Mouse (Mus musculus) hindbrain, embryonic 12.5 days (tissue): ENCODE measurements at regions not wholly inside any gene's neighbourhood (a gene's known extent, or its start where the extent isn't known, plus 50 kb on each side); places are given as distances from the start of the nearest gene placed in this dataset.

ENCODE experiments used
- ATAC-seq: fragments of 200-750 bp; cut with Nextera tagmentation; 2 replicates; pipeline ENCODE4 v1.8.0; 2017; ENCODE audit warnings: moderate TSS enrichment; ENCODE audit not compliant: low FRiP score
- H3K27ac ChIP-seq: fragments of 300-500 bp; sonication (generic); 2 replicates; pipeline ENCODE4 v1.5.1; 2016; ENCODE audit warnings: mild to moderate bottlenecking
- H3K27me3 ChIP-seq: fragments of 300-500 bp; sonication (generic); 2 replicates; pipeline ENCODE4 v1.6.1; 2016; ENCODE audit warnings: mild to moderate bottlenecking
- H3K36me3 ChIP-seq: fragments of 300-500 bp; sonication (generic); 2 replicates; pipeline ENCODE4 v1.6.1; 2016; ENCODE audit warnings: mild to moderate bottlenecking
- H3K4me1 ChIP-seq: fragments of 300-500 bp; sonication (generic); 2 replicates; pipeline ENCODE4 v1.6.1; 2016
- H3K4me2 ChIP-seq: fragments of 300-500 bp; sonication (generic); replicated peaks from 2 replicates; pipeline ENCODE4 v1.6.1; 2016; ENCODE audit warnings: mild to moderate bottlenecking
- H3K4me3 ChIP-seq: fragments of 300-500 bp; sonication (generic); 2 replicates; pipeline ENCODE4 v1.5.1; 2016; ENCODE audit warnings: mild to moderate bottlenecking
- H3K9ac ChIP-seq: fragments of 300-500 bp; sonication (generic); 2 replicates; pipeline ENCODE4 v1.6.1; 2016; ENCODE audit warnings: mild to moderate bottlenecking, moderate library complexity
- H3K9me3 ChIP-seq: fragments of 300-500 bp; sonication (generic); replicated peaks from 2 replicates; pipeline ENCODE4 v1.6.1; 2016; ENCODE audit warnings: mild to moderate bottlenecking
- WGBS: fragments of 180-500 bp; shearing (Covaris S2); methylation state at CpG from one replicate; pipeline ENCODE4 v1.1.7; 2016; 5-methylcytosine and 5-hydroxymethylcytosine counted together

- ATAC-seq: no peak
- Histone ChIP-seq H3K4me1 (peaks cover 8% of the 10 kb centered on the region; the same call in 1 of the 2 replicates), H3K27ac (no peak overlapping the region), H3K9me3 (no peaks in the 10 kb centered on the region), H3K27me3 (no peaks in the 10 kb centered on the region), H3K4me3 (no peak overlapping the region), H3K4me2 (no peak overlapping the region), H3K36me3 (no peaks in the 10 kb centered on the region), H3K9ac (no peak overlapping the region)
- 93% methylated on average over 10 of the region's 10 CpGs for WGBS
Observed at GRCm38 (mm10) chr13:112183996-112184395, 104.3 kb upstream of the Ankrd55 start.

GRCm38 (mm10) chr13:112185116-112185515, 103.1 kb upstream of the Ankrd55 start:
- no peak for ATAC-seq
- H3K9ac ChIP-seq: no peak overlapping the region
- no peaks in the 10 kb centered on the region for H3K27me3 ChIP-seq
- H3K4me1 ChIP-seq: peaks cover 8% of the 10 kb centered on the region; the same call in 1 of the 2 replicates
- H3K4me2 ChIP-seq: peak overlapping the region; percentile 30
- no peaks in the 10 kb centered on the region for H3K9me3 ChIP-seq
- H3K36me3 ChIP-seq: no peaks in the 10 kb centered on the region
- no peak overlapping the region for H3K27ac ChIP-seq
- no peak overlapping the region for H3K4me3 ChIP-seq
- WGBS: 33% methylated on average over 9 of the region's 12 CpGs

DNA sequence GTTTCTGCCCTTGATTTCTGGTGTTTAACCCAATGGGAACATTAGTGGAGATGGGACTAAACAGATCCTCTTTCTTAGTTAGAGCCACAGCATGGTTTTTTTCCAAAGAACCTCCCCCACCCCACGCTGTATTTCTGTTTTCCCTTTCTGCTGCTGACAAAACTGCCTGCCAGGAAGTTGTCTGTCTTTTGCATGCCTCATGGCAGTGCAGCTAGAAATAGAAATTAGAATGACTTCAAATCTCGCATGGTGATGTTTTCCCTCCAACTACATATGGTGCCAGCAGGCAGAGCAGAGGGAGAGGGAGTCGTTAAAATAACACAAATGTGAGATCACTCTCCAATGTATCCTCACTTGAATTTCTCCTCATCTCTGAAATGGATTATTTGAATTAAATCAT, 101.0 kb upstream of the Ankrd55 start:
- no peaks in the 10 kb centered on the region for H3K36me3 ChIP-seq
- H3K9me3 ChIP-seq: no peaks in the 10 kb centered on the region
- no peak overlapping the region for H3K27ac ChIP-seq
- no peaks in the 10 kb centered on the region for H3K27me3 ChIP-seq
- H3K4me3 ChIP-seq: no peak overlapping the region
- no peak overlapping the region for H3K4me2 ChIP-seq
- no peak for ATAC-seq
- 61% methylated on average over 3 of the region's 3 CpGs for WGBS
- H3K9ac ChIP-seq: no peak overlapping the region
- peaks cover 10% of the 10 kb centered on the region; the same call in 1 of the 2 replicates for H3K4me1 ChIP-seq

DNA sequence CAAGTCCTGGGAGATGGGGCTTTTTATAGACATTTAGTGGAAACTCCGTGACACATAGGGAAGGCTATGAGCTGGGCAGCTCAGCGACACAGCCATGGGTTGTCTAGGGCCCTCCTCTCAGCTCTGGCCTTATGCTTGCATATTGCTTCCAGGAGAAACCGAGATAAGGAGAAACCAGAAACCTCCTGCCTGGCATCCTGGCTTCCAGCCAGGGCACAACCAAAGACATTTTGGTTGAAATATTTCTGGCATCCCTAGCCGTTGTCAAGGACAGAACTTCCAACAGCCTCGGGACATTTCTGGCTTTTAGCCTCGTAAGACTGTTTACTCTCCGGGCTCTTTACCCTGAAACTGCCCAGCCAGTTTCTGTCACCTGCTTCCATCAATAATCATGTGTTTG, 99.9 kb upstream of the Ankrd55 start:
- no peak overlapping the region for H3K27ac ChIP-seq
- peaks cover 13% of the 10 kb centered on the region; the same call in 1 of the 2 replicates for H3K4me1 ChIP-seq
- no peaks in the 10 kb centered on the region for H3K9me3 ChIP-seq
- WGBS: 83% methylated on average over 7 of the region's 7 CpGs
- H3K4me3 ChIP-seq: no peak overlapping the region
- H3K36me3 ChIP-seq: no peaks in the 10 kb centered on the region
- no peak overlapping the region for H3K4me2 ChIP-seq
- ATAC-seq: no peak
- H3K27me3 ChIP-seq: no peaks in the 10 kb centered on the region
- H3K9ac ChIP-seq: no peak overlapping the region

GRCm38 (mm10) chr13:112188741-112189476, 99.3 kb upstream of the Ankrd55 start:
- Histone ChIP-seq H3K4me1 (peaks cover 13% of the 10 kb centered on the region; the same call in 1 of the 2 replicates), H3K4me3 (no peak overlapping the region), H3K27me3 (no peaks in the 10 kb centered on the region), H3K36me3 (no peaks in the 10 kb centered on the region), H3K9ac (no peak overlapping the region), H3K27ac (no peak overlapping the region), H3K4me2 (no peak overlapping the region), H3K9me3 (no peaks in the 10 kb centered on the region)
- WGBS: 90% methylated on average over 18 of the region's 18 CpGs
- no peak for ATAC-seq

GRCm38 (mm10) chr13:112189605-112190004, 98.6 kb upstream of the Ankrd55 start:
- H3K9ac ChIP-seq: no peak overlapping the region
- no peak overlapping the region for H3K27ac ChIP-seq
- no peak overlapping the region for H3K4me2 ChIP-seq
- no peaks in the 10 kb centered on the region for H3K27me3 ChIP-seq
- 55% methylated on average over 5 of the region's 5 CpGs for WGBS
- ATAC-seq: no peak
- H3K9me3 ChIP-seq: no peaks in the 10 kb centered on the region
- H3K4me1 ChIP-seq: peaks cover 13% of the 10 kb centered on the region; the same call in 1 of the 2 replicates
- H3K36me3 ChIP-seq: no peaks in the 10 kb centered on the region
- H3K4me3 ChIP-seq: no peak overlapping the region

- no peaks in the 10 kb centered on the region for H3K9me3 ChIP-seq
- no peak overlapping the region for H3K4me2 ChIP-seq
- no peak overlapping the region for H3K4me3 ChIP-seq
- H3K27ac ChIP-seq: no peak overlapping the region
- ATAC-seq: no peak
- 39% methylated on average over 9 of the region's 9 CpGs for WGBS
- H3K4me1 ChIP-seq: peaks cover 15% of the 10 kb centered on the region
- no peak overlapping the region for H3K9ac ChIP-seq
- H3K27me3 ChIP-seq: no peaks in the 10 kb centered on the region
- H3K36me3 ChIP-seq: no peaks in the 10 kb centered on the region
Observed at GRCm38 (mm10) chr13:112192192-112192905, 95.9 kb upstream of the Ankrd55 start.

- Histone ChIP-seq H3K4me3 (no peak overlapping the region), H3K9me3 (no peaks in the 10 kb centered on the region), H3K27ac (no peak overlapping the region), H3K27me3 (no peaks in the 10 kb centered on the region), H3K4me2 (no peak overlapping the region), H3K4me1 (peaks cover 21% of the 10 kb centered on the region), H3K36me3 (no peaks in the 10 kb centered on the region), H3K9ac (no peak overlapping the region)
- ATAC-seq: no peak
- 72% methylated on average over 5 of the region's 5 CpGs for WGBS
Observed at GRCm38 (mm10) chr13:112193676-112194075, 94.6 kb upstream of the Ankrd55 start.

DNA sequence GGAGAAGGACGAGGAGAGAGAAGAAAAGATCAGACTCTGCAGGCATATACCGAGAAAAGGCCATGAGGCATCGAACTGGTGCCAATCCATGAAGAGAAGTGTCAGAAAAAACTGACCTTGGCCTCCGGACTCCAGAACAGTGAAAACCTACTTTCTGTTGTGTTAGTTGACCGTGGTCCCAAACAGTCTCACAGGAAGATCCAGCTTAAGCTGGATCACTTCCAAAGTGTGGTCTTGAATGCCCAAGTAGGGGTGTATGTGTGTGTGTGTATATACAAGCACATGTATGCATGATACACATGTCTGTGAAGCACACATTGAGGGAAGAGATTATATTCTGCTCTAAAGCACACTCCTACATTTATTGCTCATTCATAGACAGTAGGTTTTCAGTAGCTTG, 93.3 kb upstream of the Ankrd55 start:
- H3K9ac ChIP-seq: no peak overlapping the region
- WGBS: 79% methylated on average over 5 of the region's 5 CpGs

GRCm38 (mm10) chr13:112196789-112197188, 91.5 kb upstream of the Ankrd55 start:
- Histone ChIP-seq H3K9ac (no peak overlapping the region), H3K36me3 (no peaks in the 10 kb centered on the region), H3K27ac (no peak overlapping the region), H3K9me3 (no peaks in the 10 kb centered on the region), H3K4me2 (peak overlapping the region; percentile 39), H3K4me1 (peaks cover 21% of the 10 kb centered on the region), H3K27me3 (no peaks in the 10 kb centered on the region), H3K4me3 (no peak overlapping the region)
- ATAC-seq: no peak
- 6% methylated on average over 13 of the region's 13 CpGs for WGBS

More for the DNA sequence above, 93.3 kb upstream of the Ankrd55 start:
- Histone ChIP-seq H3K4me3 (no peak overlapping the region), H3K9me3 (no peaks in the 10 kb centered on the region), H3K4me1 (peaks cover 21% of the 10 kb centered on the region), H3K4me2 (no peak overlapping the region), H3K36me3 (no peaks in the 10 kb centered on the region), H3K27ac (no peak overlapping the region), H3K27me3 (no peaks in the 10 kb centered on the region)
- ATAC-seq: no peak

GRCm38 (mm10) chr13:112203721-112204120, 84.5 kb upstream of the Ankrd55 start:
- H3K9me3 ChIP-seq: no peaks in the 10 kb centered on the region
- H3K27me3 ChIP-seq: no peaks in the 10 kb centered on the region
- 80% methylated on average over 8 of the region's 8 CpGs for WGBS
- no peak for ATAC-seq
- H3K27ac ChIP-seq: no peak overlapping the region
- peaks cover 7% of the 10 kb centered on the region; the same call in 1 of the 2 replicates for H3K4me1 ChIP-seq
- H3K36me3 ChIP-seq: no peaks in the 10 kb centered on the region
- H3K9ac ChIP-seq: no peak overlapping the region
- no peak overlapping the region for H3K4me2 ChIP-seq
- no peak overlapping the region for H3K4me3 ChIP-seq

- Histone ChIP-seq H3K4me3 (no peak overlapping the region), H3K9ac (no peak overlapping the region), H3K27me3 (no peaks in the 10 kb centered on the region), H3K27ac (no peak overlapping the region), H3K4me2 (no peak overlapping the region), H3K9me3 (no peaks in the 10 kb centered on the region), H3K4me1 (peaks cover 7% of the 10 kb centered on the region; the same call in 1 of the 2 replicates), H3K36me3 (no peaks in the 10 kb centered on the region)
- 79% methylated on average over 3 of the region's 3 CpGs for WGBS
- no peak for ATAC-seq
Observed at GRCm38 (mm10) chr13:112204204-112204603, 84.0 kb upstream of the Ankrd55 start.
